30 mouse cellular contexts compared by ENCODE assay signal in genomic region chr7:86342881-86343565, GRCm38 (mm10). TPM values are rescaled to one million over a fixed set of nuclear protein-coding genes. Genes with fewer than 3 reads are reported as not detected.
DNase-seq lines count a peak whose midpoint lies in the region; ATAC-seq and TF ChIP-seq lines count a peak whose summit lies in the region.
"Had no signal": no experiment of that assay in that cellular context is flagged by ENCODE, and none has a peak within 500 bp of the region (broad histone marks: within the 10 kb centered on the region; RNA-seq: fewer than 3 reads in every experiment).

No protein-coding gene starts in this region.

- DNase-seq in ES-CJ7 (ENCODE audit: low read depth, low spot score) = peak; percentile 75
- DNase-seq in R1 (ENCODE audit: low read depth, low spot score) = peak; percentile 87
- DNase-seq in forebrain, embryonic 10.5 days (ENCODE audit: extremely low spot score, low spot score) = no peak
- no peak for DNase-seq in layer of hippocampus, adult 9-11 months
- DNase-seq: adrenal gland, adult 8-10 months; adrenal gland, postnatal 14 days; adrenal gland, postnatal 36 days; B cell, adult 2 months; cerebellum, adult 11-12 months; cerebellum, adult 2 months; cerebellum, adult 9-10 months; cerebellum, postnatal 10 days; cerebellum, postnatal 36 days; embryo, embryonic 11 days; forebrain, postnatal 0 days had no signal

- no peak overlapping the region for H3K27ac ChIP-seq in intestine, embryonic 16.5 days (ENCODE audit: low read length)
- no peak overlapping the region for H3K27ac ChIP-seq in intestine, postnatal 0 days (ENCODE audit: low read depth, low read length)
- no peak overlapping the region for H3K27ac ChIP-seq in midbrain, embryonic 16.5 days (ENCODE audit: low read length)
- H3K27ac ChIP-seq in forebrain, embryonic 10.5 days = no peak overlapping the region
- H3K27ac ChIP-seq: embryonic facial prominence, embryonic 13.5 days; embryonic facial prominence, embryonic 15.5 days; forebrain, embryonic 13.5 days; forebrain, embryonic 15.5 days had no signal

- no peak overlapping the region for H3K4me2 ChIP-seq in intestine, embryonic 16.5 days (ENCODE audit: low read depth, low read length)
- H3K4me2 ChIP-seq in intestine, postnatal 0 days (replicated peaks; ENCODE audit: low read depth) = no peak overlapping the region
- H3K4me2 ChIP-seq in midbrain, embryonic 16.5 days (ENCODE audit: low read length) = no peak overlapping the region
- H3K4me2 ChIP-seq: embryonic facial prominence, embryonic 13.5 days; embryonic facial prominence, embryonic 15.5 days; forebrain, embryonic 13.5 days; forebrain, embryonic 15.5 days had no signal

- 70% methylated on average over 14 of the region's 14 CpGs for WGBS in intestine, embryonic 16.5 days
- WGBS in intestine, postnatal 0 days = 61% methylated on average over 14 of the region's 14 CpGs
- WGBS in midbrain, embryonic 16.5 days = 81% methylated on average over 14 of the region's 14 CpGs
- WGBS in forebrain, embryonic 10.5 days = 83% methylated on average over 14 of the region's 14 CpGs

- H3K4me1 ChIP-seq in intestine, embryonic 16.5 days (ENCODE audit: control insufficient read depth, insufficient read depth, low read length) = no peaks in the 10 kb centered on the region
- no peaks in the 10 kb centered on the region for H3K4me1 ChIP-seq in intestine, postnatal 0 days (replicated peaks; ENCODE audit: control insufficient read depth, insufficient read depth, low read length)
- no peaks in the 10 kb centered on the region for H3K4me1 ChIP-seq in midbrain, embryonic 16.5 days (ENCODE audit: control insufficient read depth, insufficient read depth, low read length)
- no peaks in the 10 kb centered on the region for H3K4me1 ChIP-seq in forebrain, embryonic 10.5 days
- H3K4me1 ChIP-seq: embryonic facial prominence, embryonic 13.5 days; embryonic facial prominence, embryonic 15.5 days; forebrain, embryonic 13.5 days; forebrain, embryonic 15.5 days had no signal

- H3K9me3 ChIP-seq in intestine, embryonic 16.5 days (ENCODE audit: control insufficient read depth, low read length) = no peaks in the 10 kb centered on the region
- no peaks in the 10 kb centered on the region for H3K9me3 ChIP-seq in intestine, postnatal 0 days (ENCODE audit: control insufficient read depth)
- no peaks in the 10 kb centered on the region for H3K9me3 ChIP-seq in midbrain, embryonic 16.5 days (replicated peaks; ENCODE audit: control insufficient read depth, low read length, poor library complexity, severe bottlenecking)
- H3K9me3 ChIP-seq in forebrain, embryonic 10.5 days = no peaks in the 10 kb centered on the region
- H3K9me3 ChIP-seq: embryonic facial prominence, embryonic 15.5 days; forebrain, embryonic 13.5 days; forebrain, embryonic 15.5 days had no signal

- ATAC-seq in intestine, embryonic 16.5 days = peak; percentile 58; the same call in 1 of the 2 replicates
- no peak for ATAC-seq in intestine, postnatal 0 days
- no peak for ATAC-seq in midbrain, embryonic 16.5 days
- ATAC-seq: activated CD4-positive, CD25-positive, alpha-beta regulatory T cell, adult 4 months; CD4-positive, CD25-positive, alpha-beta regulatory T cell, adult 4 months; forebrain, embryonic 13.5 days; forebrain, embryonic 15.5 days; forebrain, postnatal 0 days; Patski had no signal

- no peaks in the 10 kb centered on the region for H3K36me3 ChIP-seq in intestine, embryonic 16.5 days (ENCODE audit: control insufficient read depth, insufficient read depth, low read length)
- no peaks in the 10 kb centered on the region for H3K36me3 ChIP-seq in intestine, postnatal 0 days (ENCODE audit: control insufficient read depth, insufficient read depth)
- no peaks in the 10 kb centered on the region for H3K36me3 ChIP-seq in midbrain, embryonic 16.5 days (ENCODE audit: control insufficient read depth, insufficient read depth, low read length)
- H3K36me3 ChIP-seq in forebrain, embryonic 10.5 days (replicated peaks) = no peaks in the 10 kb centered on the region
- H3K36me3 ChIP-seq: embryonic facial prominence, embryonic 13.5 days; embryonic facial prominence, embryonic 15.5 days; forebrain, embryonic 15.5 days; G1E had no signal

- no peak for TF ChIP-seq CTCF in intestine, postnatal 0 days (IDR thresholded peaks at IDR 0.05; ENCODE audit: low read depth)

- no peaks in the 10 kb centered on the region for H3K27me3 ChIP-seq in intestine, embryonic 16.5 days (replicated peaks; ENCODE audit: control insufficient read depth, insufficient read depth, low read length)
- H3K27me3 ChIP-seq in intestine, postnatal 0 days (replicated peaks; ENCODE audit: control insufficient read depth, insufficient read depth, low read length) = no peaks in the 10 kb centered on the region
- H3K27me3 ChIP-seq in midbrain, embryonic 16.5 days (ENCODE audit: control insufficient read depth, insufficient read depth, low read depth, low read length) = no peaks in the 10 kb centered on the region
- no peaks in the 10 kb centered on the region for H3K27me3 ChIP-seq in forebrain, embryonic 10.5 days (ENCODE audit: poor library complexity, severe bottlenecking)
- H3K27me3 ChIP-seq: CH12.LX; embryonic facial prominence, embryonic 13.5 days; embryonic facial prominence, embryonic 15.5 days; forebrain, embryonic 13.5 days; forebrain, embryonic 15.5 days; Patski had no signal

- no peak overlapping the region for H3K4me3 ChIP-seq in intestine, embryonic 16.5 days (ENCODE audit: low read length)
- no peak overlapping the region for H3K4me3 ChIP-seq in intestine, postnatal 0 days (ENCODE audit: low read depth, low read length)
- H3K4me3 ChIP-seq in midbrain, embryonic 16.5 days (ENCODE audit: low read depth, low read length) = no peak overlapping the region
- H3K4me3 ChIP-seq in forebrain, embryonic 10.5 days = no peak overlapping the region
- H3K4me3 ChIP-seq: embryonic facial prominence, embryonic 13.5 days; embryonic facial prominence, embryonic 15.5 days; erythroblast, embryonic 14.5 days; forebrain, embryonic 13.5 days; forebrain, embryonic 15.5 days had no signal

- H3K9ac ChIP-seq in intestine, embryonic 16.5 days (ENCODE audit: low read depth, low read length) = no peak overlapping the region
- no peak overlapping the region for H3K9ac ChIP-seq in intestine, postnatal 0 days (ENCODE audit: low read depth, low read length)
- H3K9ac ChIP-seq in midbrain, embryonic 16.5 days (ENCODE audit: low read depth, low read length) = no peak overlapping the region
- H3K9ac ChIP-seq: embryonic facial prominence, embryonic 13.5 days; embryonic facial prominence, embryonic 15.5 days; forebrain, embryonic 13.5 days; forebrain, embryonic 15.5 days; forebrain, postnatal 0 days had no signal

RNA-seq across cellular contexts. Expression of gene Olfr307, which starts 5.6 kb away (rescaled TPM):
- polyA plus RNA-seq in intestine, embryonic 16.5 days (2015; fragmentation: Nextera tagmentation; extraction: Ambion mirVana) = not detected in 2 replicates
- not detected in 2 replicates for polyA plus RNA-seq in intestine, postnatal 0 days (2015; fragmentation: Nextera tagmentation; extraction: Ambion mirVana)
- not detected in 2 replicates for polyA plus RNA-seq in midbrain, embryonic 16.5 days (2015; fragmentation: Nextera tagmentation; extraction: Ambion mirVana)
- not detected in 2 replicates for polyA plus RNA-seq in forebrain, embryonic 10.5 days (2016; fragmentation: Nextera tagmentation; extraction: Ambion mirVana)
- polyA plus RNA-seq: activated CD4-positive, CD25-positive, alpha-beta regulatory T cell, adult 4 months; cerebellum, adult 2 months; embryonic facial prominence, embryonic 11.5 days; embryonic facial prominence, embryonic 13.5 days; embryonic facial prominence, embryonic 15.5 days; erythroblast, embryonic 14.5 days; forebrain, embryonic 11.5 days; forebrain, embryonic 13.5 days; forebrain, embryonic 15.5 days; forebrain, postnatal 0 days; G1E; Patski had no signal

RNA-seq across cellular contexts. Expression of gene Olfr308, which starts 17.6 kb away (rescaled TPM):
- polyA plus RNA-seq in intestine, embryonic 16.5 days (2015; fragmentation: Nextera tagmentation; extraction: Ambion mirVana) = not detected in 2 replicates
- polyA plus RNA-seq in intestine, postnatal 0 days (2015; fragmentation: Nextera tagmentation; extraction: Ambion mirVana) = not detected in 2 replicates
- polyA plus RNA-seq in midbrain, embryonic 16.5 days (2015; fragmentation: Nextera tagmentation; extraction: Ambion mirVana) = not detected in 2 replicates
- not detected in 2 replicates for polyA plus RNA-seq in forebrain, embryonic 10.5 days (2016; fragmentation: Nextera tagmentation; extraction: Ambion mirVana)
- polyA plus RNA-seq: activated CD4-positive, CD25-positive, alpha-beta regulatory T cell, adult 4 months; CD4-positive, CD25-positive, alpha-beta regulatory T cell, adult 4 months; cerebellum, adult 2 months; embryonic facial prominence, embryonic 11.5 days; embryonic facial prominence, embryonic 13.5 days; embryonic facial prominence, embryonic 15.5 days; erythroblast, embryonic 14.5 days; forebrain, embryonic 11.5 days; forebrain, embryonic 13.5 days; forebrain, embryonic 15.5 days; forebrain, postnatal 0 days; G1E; Patski had no signal

RNA-seq across cellular contexts. Expression of gene Olfr305, which starts 23.7 kb away (rescaled TPM):
- not detected in 2 replicates for polyA plus RNA-seq in intestine, embryonic 16.5 days (2015; fragmentation: Nextera tagmentation; extraction: Ambion mirVana)
- not detected in 2 replicates for polyA plus RNA-seq in intestine, postnatal 0 days (2015; fragmentation: Nextera tagmentation; extraction: Ambion mirVana)
- not detected in 2 replicates for polyA plus RNA-seq in midbrain, embryonic 16.5 days (2015; fragmentation: Nextera tagmentation; extraction: Ambion mirVana)
- polyA plus RNA-seq in forebrain, embryonic 10.5 days (2016; fragmentation: Nextera tagmentation; extraction: Ambion mirVana) = not detected in 2 replicates
- polyA plus RNA-seq: activated CD4-positive, CD25-positive, alpha-beta regulatory T cell, adult 4 months; CD4-positive, CD25-positive, alpha-beta regulatory T cell, adult 4 months; cerebellum, adult 2 months; embryonic facial prominence, embryonic 11.5 days; embryonic facial prominence, embryonic 13.5 days; embryonic facial prominence, embryonic 15.5 days; erythroblast, embryonic 14.5 days; forebrain, embryonic 11.5 days; forebrain, embryonic 13.5 days; forebrain, embryonic 15.5 days; forebrain, postnatal 0 days; G1E; Patski had no signal

RNA-seq across cellular contexts. Expression of gene Olfr309, which starts 29.5 kb away (rescaled TPM):
- polyA plus RNA-seq in intestine, embryonic 16.5 days (2015; fragmentation: Nextera tagmentation; extraction: Ambion mirVana) = not detected in 2 replicates
- not detected in 2 replicates for polyA plus RNA-seq in intestine, postnatal 0 days (2015; fragmentation: Nextera tagmentation; extraction: Ambion mirVana)
- polyA plus RNA-seq in midbrain, embryonic 16.5 days (2015; fragmentation: Nextera tagmentation; extraction: Ambion mirVana) = not detected in 2 replicates
- polyA plus RNA-seq in forebrain, embryonic 10.5 days (2016; fragmentation: Nextera tagmentation; extraction: Ambion mirVana) = not detected in 2 replicates
- polyA plus RNA-seq: activated CD4-positive, CD25-positive, alpha-beta regulatory T cell, adult 4 months; CD4-positive, CD25-positive, alpha-beta regulatory T cell, adult 4 months; cerebellum, adult 2 months; embryonic facial prominence, embryonic 11.5 days; embryonic facial prominence, embryonic 13.5 days; erythroblast, embryonic 14.5 days; forebrain, embryonic 11.5 days; forebrain, embryonic 13.5 days; forebrain, embryonic 15.5 days; forebrain, postnatal 0 days; G1E; Patski had no signal

RNA-seq across cellular contexts. Expression of gene Olfr304, which starts 43.4 kb away (rescaled TPM):
- polyA plus RNA-seq in intestine, embryonic 16.5 days (2015; fragmentation: Nextera tagmentation; extraction: Ambion mirVana) = not detected in 2 replicates
- polyA plus RNA-seq in intestine, postnatal 0 days (2015; fragmentation: Nextera tagmentation; extraction: Ambion mirVana) = not detected in 2 replicates
- polyA plus RNA-seq in midbrain, embryonic 16.5 days (2015; fragmentation: Nextera tagmentation; extraction: Ambion mirVana) = not detected in 2 replicates
- not detected in 2 replicates for polyA plus RNA-seq in forebrain, embryonic 10.5 days (2016; fragmentation: Nextera tagmentation; extraction: Ambion mirVana)
- polyA plus RNA-seq: activated CD4-positive, CD25-positive, alpha-beta regulatory T cell, adult 4 months; CD4-positive, CD25-positive, alpha-beta regulatory T cell, adult 4 months; cerebellum, adult 2 months; embryonic facial prominence, embryonic 11.5 days; embryonic facial prominence, embryonic 13.5 days; embryonic facial prominence, embryonic 15.5 days; erythroblast, embryonic 14.5 days; forebrain, embryonic 11.5 days; forebrain, embryonic 13.5 days; forebrain, embryonic 15.5 days; forebrain, postnatal 0 days; G1E; Patski had no signal

Comparison
In these comparisons a context has a peak if more than half of its experiments do, and no peak if none do; other contexts are left out.
1. DNase-seq: peak in ES-CJ7 (single experiment) and R1 (single experiment); none in forebrain, embryonic 10.5 days (single experiment) and layer of hippocampus, adult 9-11 months (single experiment).